Mouse (Mus musculus): ENCODE measurements around the gene Plch2. TPM values are rescaled to one million over a fixed set of nuclear protein-coding genes. Genes with fewer than 3 reads are reported as not detected.

Plch2 gene
- total and polyA plus RNA-seq, 3 experiments: 0.85 to 1.1 TPM; not detected in 1

DNA sequence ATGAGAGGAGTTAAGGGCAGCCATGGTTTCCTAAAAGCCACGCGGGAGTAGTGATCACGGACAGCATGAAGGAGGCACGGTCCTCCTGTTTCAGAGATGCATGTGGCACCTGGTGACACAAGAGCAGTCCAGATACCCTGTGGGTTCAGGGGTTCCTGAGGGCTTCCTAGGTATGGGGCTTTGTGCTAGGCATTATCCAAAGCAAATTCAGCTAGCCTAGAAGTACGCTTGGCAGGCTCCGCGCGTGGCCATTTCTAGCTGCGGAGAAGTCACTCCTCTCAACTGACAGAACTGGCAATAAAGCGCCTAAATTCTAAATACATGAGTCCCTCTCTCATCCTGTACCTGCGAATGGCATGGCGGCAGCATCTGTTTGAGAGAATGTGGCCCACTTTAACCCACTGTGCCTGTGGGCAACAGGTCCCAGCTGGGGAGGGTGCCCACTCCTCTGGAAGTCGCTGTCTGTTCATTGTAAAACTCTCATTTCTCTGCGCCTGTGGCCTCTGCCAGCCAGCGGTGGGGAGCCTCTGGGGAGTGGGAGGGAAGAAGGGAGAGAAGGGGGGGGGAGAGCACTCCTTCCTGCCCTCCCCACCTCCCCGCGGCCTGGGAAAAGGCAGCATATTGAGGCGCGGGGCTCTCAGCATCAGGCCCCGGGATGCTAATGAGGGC lies 96.4 kb downstream of the Plch2 start:
- Histone ChIP-seq H3K27me3 (ENCODE audit: control insufficient read depth in 1 of 2, insufficient read depth in 2 of 2, low read length in 2 of 2) (peaks cover 0 to 11% of the 10 kb centered on the region in 2 experiments; a peak in 1 of 4 replicates), H3K27ac (ENCODE audit: control insufficient read depth, low read depth, low read length) (no peak overlapping the region), H3K4me3 (ENCODE audit: control insufficient read depth in 1 of 2, insufficient read depth in 1 of 2, low read depth in 2 of 2, low read length in 2 of 2) (no peak overlapping the region), H3K9me3 (replicated peaks; ENCODE audit: insufficient read depth, low read length) (no peaks in the 10 kb centered on the region), H3K36me3 (ENCODE audit: control insufficient read depth in 1 of 2, insufficient read depth in 2 of 2, low read length in 2 of 2) (peaks cover 0 to 2% of the 10 kb centered on the region in 2 experiments; a peak in 2 of 4 replicates), H3K4me1 (ENCODE audit: control insufficient read depth in 1 of 2, insufficient read depth in 2 of 2, low read length in 2 of 2) (peaks cover 0 to 1% of the 10 kb centered on the region in 2 experiments; a peak in 3 of 4 replicates), H3K9ac (ENCODE audit: control insufficient read depth, low read depth, low read length, poor library complexity, severe bottlenecking) (no peak overlapping the region), H3K79me2 (ENCODE audit: control insufficient read depth, insufficient read depth, low read length, poor library complexity) (peaks cover 10% of the 10 kb centered on the region)
- no peak for DNase-seq (ENCODE audit: low read depth, low spot score)
- TF ChIP-seq TCF12 (IDR thresholded peaks at IDR 0.05; ENCODE audit: low read depth, low read length) (no peak), MAFK (IDR thresholded peaks at IDR 0.05; ENCODE audit: borderline replicate concordance, low read depth, low read length) (no peak)

DNA sequence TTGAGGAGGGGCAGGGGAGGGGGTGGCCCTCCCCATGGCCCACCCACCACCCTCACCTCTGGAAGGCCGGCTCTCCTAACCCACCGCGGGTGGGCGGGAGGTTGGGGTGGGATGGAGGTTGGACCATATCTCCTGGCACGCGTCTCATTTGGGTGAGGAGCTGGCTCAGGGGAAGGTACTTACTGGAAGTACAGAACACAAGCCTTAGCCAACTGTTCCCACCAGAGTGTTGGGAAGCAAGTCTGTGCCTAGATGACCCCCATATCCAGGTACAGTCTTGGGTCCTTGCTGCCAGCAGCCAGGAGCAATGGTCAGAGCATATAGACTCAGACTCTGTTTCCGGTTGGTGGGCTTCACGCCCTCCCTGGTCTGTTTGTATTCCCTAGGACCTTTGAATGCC lies 98.0 kb downstream of the Plch2 start:
- Histone ChIP-seq H3K36me3 (ENCODE audit: control insufficient read depth in 1 of 2, insufficient read depth in 2 of 2, low read length in 2 of 2) (no peaks in the 10 kb centered on the region), H3K79me2 (ENCODE audit: control insufficient read depth, insufficient read depth, low read length, poor library complexity) (no peaks in the 10 kb centered on the region), H3K4me1 (ENCODE audit: control insufficient read depth in 1 of 2, insufficient read depth in 2 of 2, low read length in 2 of 2) (no peaks in the 10 kb centered on the region; a peak in 1 of 4 replicates), H3K27me3 (ENCODE audit: control insufficient read depth in 1 of 2, insufficient read depth in 2 of 2, low read length in 2 of 2) (peaks cover 0 to 11% of the 10 kb centered on the region in 2 experiments; a peak in 2 of 4 replicates), H3K4me3 (ENCODE audit: control insufficient read depth in 1 of 2, insufficient read depth in 1 of 2, low read depth in 2 of 2, low read length in 2 of 2) (no peak overlapping the region), H3K27ac (ENCODE audit: control insufficient read depth, low read depth, low read length) (no peak overlapping the region), H3K9me3 (replicated peaks; ENCODE audit: insufficient read depth, low read length) (no peaks in the 10 kb centered on the region), H3K9ac (ENCODE audit: control insufficient read depth, low read depth, low read length, poor library complexity, severe bottlenecking) (no peak overlapping the region)
- no peak for TF ChIP-seq CTCF (IDR thresholded peaks at IDR 0.05 in 2 of 3, conservative IDR thresholded peaks at IDR 0.05 in 1 of 3; ENCODE audit: control insufficient read depth in 1 of 3, insufficient read depth in 1 of 3, low read depth in 2 of 3, low read length in 3 of 3, poor library complexity in 1 of 3, severe bottlenecking in 1 of 3)
- TF ChIP-seq ZMIZ1 (IDR thresholded peaks at IDR 0.05; ENCODE audit: low read depth, low read length): no peak
- TF ChIP-seq BHLHE40 (IDR thresholded peaks at IDR 0.05; ENCODE audit: borderline replicate concordance, low read depth, low read length): no peak
- TF ChIP-seq MEF2A (IDR thresholded peaks at IDR 0.05; ENCODE audit: extremely low read depth, insufficient replicate concordance, low read depth, low read length, poor library complexity, severe bottlenecking): no peak
- TF ChIP-seq RCOR1 (IDR thresholded peaks at IDR 0.05; ENCODE audit: low read depth, low read length): no peak
- TF ChIP-seq TAL1 (IDR thresholded peaks at IDR 0.05; ENCODE audit: low read length): no peak
- no peak for TF ChIP-seq MYB (IDR thresholded peaks at IDR 0.05; ENCODE audit: low read depth, low read length)
- no peak for TF ChIP-seq ETS1 (IDR thresholded peaks at IDR 0.05; ENCODE audit: low read depth, low read length)
- no peak for TF ChIP-seq POLR2AphosphoS5 (IDR thresholded peaks at IDR 0.05; ENCODE audit: borderline replicate concordance, low read depth, low read length)
- TF ChIP-seq HCFC1 (IDR thresholded peaks at IDR 0.05; ENCODE audit: low read depth, low read length): no peak
- TF ChIP-seq USF2 (IDR thresholded peaks at IDR 0.05; ENCODE audit: borderline replicate concordance in 1 of 2, insufficient read depth in 1 of 2, low read depth in 1 of 2, low read length in 2 of 2): no peak
- no peak for TF ChIP-seq ZNF384 (IDR thresholded peaks at IDR 0.05; ENCODE audit: low read depth, low read length)
- no peak for TF ChIP-seq TCF12 (IDR thresholded peaks at IDR 0.05; ENCODE audit: low read depth, low read length)
- no peak for TF ChIP-seq POLR2AphosphoS2 (IDR thresholded peaks at IDR 0.05; ENCODE audit: low read length)
- TF ChIP-seq MAFK (IDR thresholded peaks at IDR 0.05; ENCODE audit: borderline replicate concordance, low read depth, low read length): no peak
- TF ChIP-seq MYC (IDR thresholded peaks at IDR 0.05; ENCODE audit: low read depth, low read length): no peak
- no peak for TF ChIP-seq CHD1 (IDR thresholded peaks at IDR 0.05; ENCODE audit: low read depth, low read length)
- no peak for TF ChIP-seq E2F4 (IDR thresholded peaks at IDR 0.05; ENCODE audit: borderline replicate concordance, low read depth, low read length)
- no peak for DNase-seq (ENCODE audit: low read depth, low spot score)
